Mouse (Mus musculus) hindbrain, postnatal 0 days (tissue): ENCODE measurements at regions not wholly inside any gene's neighbourhood (a gene's known extent, or its start where the extent isn't known, plus 50 kb on each side); places are given as distances from the start of the nearest gene placed in this dataset.
"Not testable (repeated sequence)": the region's sequence is repeated elsewhere in the genome, so short reads cannot be mapped to it uniquely, and the experiment has no call there.

Source experiments
- ATAC-seq: fragments of 200-750 bp; cut with Nextera tagmentation; 2 replicates; pipeline ENCODE4 v1.8.0; 2017; ENCODE audit warnings: mild to moderate bottlenecking, moderate TSS enrichment, moderate library complexity
- DNase-seq: peaks from one replicate; pipeline ENCODE4 v3.0.0-alpha.2; 2015; ENCODE audit warnings: low spot score
- H3K27ac ChIP-seq: fragments of 300-500 bp; sonication (generic); 2 replicates; pipeline ENCODE4 v1.5.1; 2014; ENCODE audit warnings: mild to moderate bottlenecking
- H3K27me3 ChIP-seq: fragments of 300-500 bp; sonication (generic); 2 replicates; pipeline ENCODE4 v1.6.1; 2014; ENCODE audit warnings: low read length, mixed read lengths; ENCODE audit not compliant: insufficient read depth
- H3K36me3 ChIP-seq: fragments of 300-500 bp; sonication (generic); 2 replicates; pipeline ENCODE4 v1.6.1; 2014; ENCODE audit warnings: low read length, mixed read lengths; ENCODE audit not compliant: insufficient read depth
- H3K4me1 ChIP-seq: fragments of 300-500 bp; sonication (generic); 2 replicates; pipeline ENCODE4 v1.6.1; 2014; ENCODE audit warnings: antibody characterized with exemption, low read length, mixed read lengths; ENCODE audit not compliant: insufficient read depth
- H3K4me2 ChIP-seq: fragments of 300-500 bp; sonication (generic); 2 replicates; pipeline ENCODE4 v1.6.1; 2014; ENCODE audit warnings: low read depth, mild to moderate bottlenecking, low read length, moderate library complexity, mixed read lengths
- H3K4me3 ChIP-seq: fragments of 300-500 bp; sonication (generic); 2 replicates; pipeline ENCODE4 v1.5.1; 2014; ENCODE audit warnings: low read length
- H3K9ac ChIP-seq: fragments of 300-500 bp; sonication (generic); replicated peaks from 2 replicates; pipeline ENCODE4 v1.6.1; 2014; ENCODE audit warnings: mild to moderate bottlenecking, low read length, moderate library complexity, mixed read lengths
- H3K9me3 ChIP-seq: fragments of 300-500 bp; sonication (generic); 2 replicates; pipeline ENCODE4 v1.6.1; 2016; ENCODE audit warnings: low read length, mixed read lengths
- WGBS: fragments of 180-500 bp; shearing (Covaris S2); extraction: QIAGEN DNeasy Blood & Tissue Kit; methylation state at CpG from one replicate; pipeline ENCODE4 v1.1.7; 2014; 5-methylcytosine and 5-hydroxymethylcytosine counted together

GRCm38 (mm10) chr12:20614766-20615165, 375.5 kb upstream of the Asap2 start:
- not testable (repeated sequence) for H3K9ac ChIP-seq, H3K36me3 ChIP-seq, H3K27me3 ChIP-seq, ATAC-seq, H3K4me1 ChIP-seq, H3K27ac ChIP-seq, H3K9me3 ChIP-seq, H3K4me2 ChIP-seq
- DNase-seq: peak; percentile 85
- H3K4me3 ChIP-seq: peak overlapping the region; percentile 30
- WGBS: under 1% methylated on average over 19 of the region's 39 CpGs
